ENCODE assay signal across 8 mouse cellular contexts in the genomic region with DNA sequence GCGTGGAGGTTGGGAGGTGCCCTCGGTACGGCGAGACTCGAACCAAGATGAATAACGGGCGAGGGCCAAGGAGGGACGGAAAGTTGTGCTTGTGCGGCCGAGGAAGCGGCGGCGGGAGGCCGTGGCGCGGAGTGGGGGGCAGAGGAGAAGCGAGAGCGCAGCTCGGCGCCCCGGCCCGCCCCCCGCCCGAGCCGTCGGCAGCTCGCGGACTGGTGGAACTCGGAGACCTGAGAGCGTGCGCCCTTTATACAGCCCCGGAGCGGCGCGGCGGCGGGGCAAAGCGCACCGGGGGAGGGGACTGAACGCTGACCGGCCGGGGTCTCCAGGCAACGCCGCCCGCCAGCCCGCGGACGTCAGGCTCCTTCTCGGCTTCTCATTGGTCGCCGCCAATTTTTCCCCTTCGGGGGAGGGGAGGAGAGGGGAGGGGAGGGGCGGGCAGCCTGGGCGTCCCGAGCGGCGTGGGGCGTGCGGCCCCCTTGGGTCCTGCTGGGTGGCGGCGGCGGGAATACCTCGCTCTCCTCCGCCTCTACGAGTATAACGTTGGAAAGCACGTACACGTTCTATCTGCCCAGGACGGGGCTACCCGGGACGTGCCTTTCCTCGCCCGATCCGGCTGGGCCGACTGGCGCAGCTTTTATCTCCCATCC. TPM values are rescaled to one million over a fixed set of nuclear protein-coding genes. Genes with fewer than 3 reads are reported as not detected.
DNase-seq lines count a peak whose midpoint lies in the region; ATAC-seq and TF ChIP-seq lines count a peak whose summit lies in the region.

Zfp36l2 (minus strand) TSS at position 221 of the 647 bp plus-strand sequence.

- H3K27me3 ChIP-seq in embryonic facial prominence, embryonic 15.5 days, result no peaks in the 10 kb centered on the region
- no peaks in the 10 kb centered on the region for H3K27me3 ChIP-seq in limb, embryonic 14.5 days (ENCODE audit: control insufficient read depth, insufficient read depth, low read length)
- H3K27me3 ChIP-seq in midbrain, embryonic 16.5 days (ENCODE audit: control insufficient read depth, insufficient read depth, low read depth, low read length), result peaks cover 9% of the 10 kb centered on the region
- no peaks in the 10 kb centered on the region for H3K27me3 ChIP-seq in spleen, adult 2 months (ENCODE audit: control insufficient read depth, insufficient read depth, low read length)

- DNase-seq in 416B (ENCODE audit: low read depth), result peak; percentile 90
- peak; percentile 99 for DNase-seq in adrenal gland, postnatal 36 days
- peak; percentile 95 for DNase-seq in heart, adult 8-10 months (ENCODE audit: low spot score)
- peak; percentile 97 for DNase-seq in kidney, adult 9 months
- DNase-seq in limb, embryonic 14.5 days (ENCODE audit: low spot score), result peak; percentile 96
- DNase-seq in spleen, adult 2 months (ENCODE audit: low read depth in 1 of 2, low spot score in 2 of 2), result peak; percentile 84 to 98

- peaks cover 38% of the 10 kb centered on the region for H3K4me1 ChIP-seq in embryonic facial prominence, embryonic 15.5 days
- H3K4me1 ChIP-seq in limb, embryonic 14.5 days (ENCODE audit: control insufficient read depth, insufficient read depth, low read length), result peaks cover 20% of the 10 kb centered on the region
- H3K4me1 ChIP-seq in midbrain, embryonic 16.5 days (ENCODE audit: control insufficient read depth, insufficient read depth, low read length), result peaks cover 12% of the 10 kb centered on the region
- peaks cover 10% of the 10 kb centered on the region; the same call in 1 of the 2 replicates for H3K4me1 ChIP-seq in spleen, adult 2 months (ENCODE audit: control insufficient read depth, insufficient read depth, insufficient read length)

- H3K36me3 ChIP-seq in embryonic facial prominence, embryonic 15.5 days, result peaks cover 15% of the 10 kb centered on the region
- H3K36me3 ChIP-seq in limb, embryonic 14.5 days (ENCODE audit: control insufficient read depth, insufficient read depth, low read length), result peaks cover 36% of the 10 kb centered on the region
- no peaks in the 10 kb centered on the region for H3K36me3 ChIP-seq in midbrain, embryonic 16.5 days (ENCODE audit: control insufficient read depth, insufficient read depth, low read length)
- H3K36me3 ChIP-seq in spleen, adult 2 months (ENCODE audit: control insufficient read depth, insufficient read depth, low read length), result peaks cover 26% of the 10 kb centered on the region

- peak; percentile 82 for TF ChIP-seq POLR2A in limb, embryonic 14.5 days (IDR thresholded peaks at IDR 0.05; ENCODE audit: borderline replicate concordance, extremely low read depth, insufficient read depth, insufficient read length)
- peak; percentile 99 for TF ChIP-seq POLR2A in spleen, adult 2 months (IDR thresholded peaks at IDR 0.05; ENCODE audit: low read depth, low read length)

- peak; percentile 92 for ATAC-seq in embryonic facial prominence, embryonic 15.5 days (ENCODE audit: insufficient number of reproducible peaks, low FRiP score, low TSS enrichment, low read depth)
- peak; percentile 90 for ATAC-seq in limb, embryonic 14.5 days (ENCODE audit: low FRiP score, low read depth)
- peak; percentile 83 for ATAC-seq in midbrain, embryonic 16.5 days

- peak within 1 kb of the TSS; percentile 89 for H3K4me2 ChIP-seq in embryonic facial prominence, embryonic 15.5 days (replicated peaks)
- H3K4me2 ChIP-seq in limb, embryonic 14.5 days (replicated peaks; ENCODE audit: low read depth, low read length, severe bottlenecking), result peak within 1 kb of the TSS; percentile 90
- H3K4me2 ChIP-seq in midbrain, embryonic 16.5 days (ENCODE audit: low read length), result peak within 1 kb of the TSS; percentile 90

- H3K9ac ChIP-seq in embryonic facial prominence, embryonic 15.5 days, result peak within 1 kb of the TSS; percentile 90
- H3K9ac ChIP-seq in limb, embryonic 14.5 days (ENCODE audit: low read depth, low read length, severe bottlenecking), result peak within 1 kb of the TSS; percentile 99
- peak within 1 kb of the TSS; percentile 63 for H3K9ac ChIP-seq in midbrain, embryonic 16.5 days (ENCODE audit: low read depth, low read length)

- H3K27ac ChIP-seq in embryonic facial prominence, embryonic 15.5 days (replicated peaks), result peak within 1 kb of the TSS; percentile 98
- H3K27ac ChIP-seq in limb, embryonic 14.5 days (replicated peaks; ENCODE audit: low read depth, low read length), result peak within 1 kb of the TSS; percentile 97
- H3K27ac ChIP-seq in midbrain, embryonic 16.5 days (ENCODE audit: low read length), result peak within 1 kb of the TSS; percentile 78
- H3K27ac ChIP-seq in spleen, adult 2 months (ENCODE audit: insufficient read depth, low read length), result peak within 1 kb of the TSS; percentile 99

- no peak for TF ChIP-seq CTCF in spleen, adult 2 months (IDR thresholded peaks at IDR 0.05; ENCODE audit: extremely low read depth, insufficient read depth, insufficient read length, insufficient replicate concordance)

- WGBS in embryonic facial prominence, embryonic 15.5 days, result under 1% methylated on average over 68 of the region's 76 CpGs
- WGBS in limb, embryonic 14.5 days, result under 1% methylated on average over 38 of the region's 76 CpGs
- under 1% methylated on average over 63 of the region's 76 CpGs for WGBS in midbrain, embryonic 16.5 days
- under 1% methylated on average over 64 of the region's 76 CpGs for WGBS in spleen, adult 2 months

- peak within 1 kb of the TSS; percentile 78 for H3K4me3 ChIP-seq in embryonic facial prominence, embryonic 15.5 days (replicated peaks)
- peak within 1 kb of the TSS; percentile 92 for H3K4me3 ChIP-seq in limb, embryonic 14.5 days (replicated peaks; ENCODE audit: low read length)
- H3K4me3 ChIP-seq in midbrain, embryonic 16.5 days (ENCODE audit: low read depth, low read length), result peak within 1 kb of the TSS; percentile 49
- H3K4me3 ChIP-seq in spleen, adult 2 months (ENCODE audit: extremely low read depth, insufficient read depth, insufficient read length), result peak within 1 kb of the TSS; percentile 95

- H3K9me3 ChIP-seq in embryonic facial prominence, embryonic 15.5 days (replicated peaks), result no peaks in the 10 kb centered on the region
- no peaks in the 10 kb centered on the region for H3K9me3 ChIP-seq in limb, embryonic 14.5 days (ENCODE audit: control insufficient read depth, low read length)
- H3K9me3 ChIP-seq in midbrain, embryonic 16.5 days (replicated peaks; ENCODE audit: control insufficient read depth, low read length, poor library complexity, severe bottlenecking), result no peaks in the 10 kb centered on the region

RNA-seq across cellular contexts. Expression of gene Zfp36l2, which starts in this region (rescaled TPM):
- 10 to 100 TPM; 71.6 to 77.9 TPM for total RNA-seq in adrenal gland, postnatal 36 days (2021)
- polyA plus RNA-seq in embryonic facial prominence, embryonic 15.5 days (2015; fragmentation: Nextera tagmentation; extraction: Ambion mirVana), result 22.8 and 23.1 TPM in 2 replicates
- 10 to 100 TPM; 23.5 to 25.4 (median 24.4) TPM for total RNA-seq in heart, adult 8-10 months (2022)
- polyA plus RNA-seq in limb, embryonic 14.5 days (2012; rRNA removed), result 80.1 and 113 TPM in 2 replicates
- 30.9 and 32.6 TPM in 2 replicates for polyA plus RNA-seq in limb, embryonic 14.5 days (2014; fragmentation: Nextera tagmentation; extraction: Ambion mirVana)
- 3.1 and 3.6 TPM in 2 replicates for polyA plus RNA-seq in midbrain, embryonic 16.5 days (2015; fragmentation: Nextera tagmentation; extraction: Ambion mirVana)
- 146 and 261 TPM in 2 replicates for polyA plus RNA-seq in spleen, adult 2 months (2012; rRNA removed)

Comparison
In these comparisons a context has a peak if more than half of its experiments do, and no peak if none do; other contexts are left out.
1. Peak in every context shown above with its lines: DNase-seq, ATAC-seq, H3K4me3 ChIP-seq and H3K27ac ChIP-seq.